Mouse (Mus musculus) heart, embryonic 12.5 days (tissue): ENCODE data around the gene Camkmt. TPM values are rescaled to one million over a fixed set of nuclear protein-coding genes. Genes with fewer than 3 reads are reported as not detected.

Source experiments
- ATAC-seq: fragments of 200-750 bp; cut with Nextera tagmentation; 2 replicates; pipeline ENCODE4 v1.8.0; 2017; ENCODE audit warnings: moderate TSS enrichment, moderate library complexity; ENCODE audit not compliant: insufficient number of reproducible peaks, low FRiP score
- H3K27ac ChIP-seq: fragments of 300-500 bp; sonication (generic); 2 replicates; pipeline ENCODE4 v1.5.1; 2016; ENCODE audit warnings: mild to moderate bottlenecking, moderate library complexity; ENCODE audit not compliant: poor library complexity, severe bottlenecking
- H3K27me3 ChIP-seq: fragments of 300-500 bp; sonication (generic); replicated peaks from 2 replicates; pipeline ENCODE4 v1.6.1; 2016; ENCODE audit warnings: mild to moderate bottlenecking, moderate library complexity
- H3K36me3 ChIP-seq: fragments of 300-500 bp; sonication (generic); 2 replicates; pipeline ENCODE4 v1.6.1; 2016; ENCODE audit warnings: mild to moderate bottlenecking, moderate library complexity
- H3K4me1 ChIP-seq: fragments of 300-500 bp; sonication (generic); replicated peaks from 2 replicates; pipeline ENCODE4 v1.6.1; 2016; ENCODE audit warnings: mild to moderate bottlenecking
- H3K4me2 ChIP-seq: fragments of 300-500 bp; sonication (generic); 2 replicates; pipeline ENCODE4 v1.6.1; 2016; ENCODE audit warnings: mild to moderate bottlenecking, moderate library complexity
- H3K4me3 ChIP-seq: fragments of 300-500 bp; sonication (generic); 2 replicates; pipeline ENCODE4 v1.5.1; 2016; ENCODE audit warnings: mild to moderate bottlenecking
- H3K9ac ChIP-seq: fragments of 300-500 bp; sonication (generic); 2 replicates; pipeline ENCODE4 v1.6.1; 2016; ENCODE audit warnings: mild to moderate bottlenecking, moderate library complexity
- H3K9me3 ChIP-seq: fragments of 300-500 bp; sonication (generic); replicated peaks from 2 replicates; pipeline ENCODE4 v1.6.1; 2016; ENCODE audit warnings: mild to moderate bottlenecking, moderate library complexity
- WGBS: fragments of 180-500 bp; shearing (Covaris S2); methylation state at CpG from one replicate; pipeline ENCODE4 v1.1.7; 2016; 5-methylcytosine and 5-hydroxymethylcytosine counted together
- polyA plus RNA-seq: library from polyadenylated mRNA; unstranded; fragments of >200 nt; fragmentation: Nextera tagmentation; extraction: Ambion mirVana; gene quantifications from 2 replicates; pipeline ENCODE4 v1.2.1, GENCODE M21; 2016

The Camkmt gene
- polyA plus RNA-seq, 1 experiment from 2014 or later, result 6.6 TPM

- peak overlapping the region; percentile 79 for H3K27ac ChIP-seq
- no peaks in the 10 kb centered on the region for H3K36me3 ChIP-seq
- under 1% methylated on average over 16 of the region's 16 CpGs for WGBS
- no peaks in the 10 kb centered on the region for H3K9me3 ChIP-seq
- peaks cover 6% of the 10 kb centered on the region for H3K4me1 ChIP-seq
- ATAC-seq, result no peak
- peak overlapping the region; percentile 85 for H3K9ac ChIP-seq
- H3K4me3 ChIP-seq, result peak overlapping the region; percentile 90
- peak overlapping the region; percentile 95 for H3K4me2 ChIP-seq
- H3K27me3 ChIP-seq, result no peaks in the 10 kb centered on the region
These were observed 731 bp upstream of the Camkmt start for GRCm38 (mm10) chr17:85089621-85090020.

GRCm38 (mm10) chr17:85091762-85092161 lies 1.4 kb downstream of the Camkmt start:
- no peak overlapping the region for H3K9ac ChIP-seq
- H3K4me3 ChIP-seq, result peak overlapping the region; percentile 90; the same call in 1 of the 2 replicates
- H3K4me1 ChIP-seq, result peaks cover 6% of the 10 kb centered on the region
- 86% methylated on average over 6 of the region's 6 CpGs for WGBS
- no peaks in the 10 kb centered on the region for H3K9me3 ChIP-seq
- H3K27ac ChIP-seq, result no peak overlapping the region
- 0 out of 2 replicates have a peak, but pooled peaks cover 2% of the 10 kb centered on the region for H3K36me3 ChIP-seq
- H3K4me2 ChIP-seq, result peak overlapping the region; percentile 95; the same call in 1 of the 2 replicates
- H3K27me3 ChIP-seq, result no peaks in the 10 kb centered on the region
- ATAC-seq, result no peak

GRCm38 (mm10) chr17:85096396-85096795 lies 6.0 kb downstream of the Camkmt start:
- H3K4me3 ChIP-seq, result no peak overlapping the region
- no peaks in the 10 kb centered on the region for H3K27me3 ChIP-seq
- WGBS, result 93% methylated on average over 3 of the region's 3 CpGs
- H3K9me3 ChIP-seq, result peaks cover 9% of the 10 kb centered on the region
- H3K27ac ChIP-seq, result no peak overlapping the region
- H3K4me1 ChIP-seq, result no peaks in the 10 kb centered on the region; the same call in 1 of the 2 replicates
- ATAC-seq, result no peak
- H3K4me2 ChIP-seq, result no peak overlapping the region
- peaks cover 33% of the 10 kb centered on the region for H3K36me3 ChIP-seq
- H3K9ac ChIP-seq, result no peak overlapping the region

- ATAC-seq, result no peak
- H3K9ac ChIP-seq, result no peak overlapping the region
- H3K4me3 ChIP-seq, result no peak overlapping the region
- 87% methylated on average over 7 of the region's 7 CpGs for WGBS
- no peak overlapping the region for H3K27ac ChIP-seq
- no peaks in the 10 kb centered on the region for H3K27me3 ChIP-seq
- 0 out of 2 replicates have a peak, but pooled peaks cover 2% of the 10 kb centered on the region for H3K4me1 ChIP-seq
- no peak overlapping the region for H3K4me2 ChIP-seq
- peaks cover 33% of the 10 kb centered on the region for H3K36me3 ChIP-seq
- peaks cover 9% of the 10 kb centered on the region for H3K9me3 ChIP-seq
These were observed 8.4 kb downstream of the Camkmt start for GRCm38 (mm10) chr17:85098677-85099323.

- peaks cover 33% of the 10 kb centered on the region for H3K36me3 ChIP-seq
- 0 out of 2 replicates have a peak, but pooled peaks cover 2% of the 10 kb centered on the region for H3K4me1 ChIP-seq
- H3K27me3 ChIP-seq, result no peaks in the 10 kb centered on the region
- no peak overlapping the region for H3K4me2 ChIP-seq
- no peak overlapping the region for H3K4me3 ChIP-seq
- H3K9ac ChIP-seq, result no peak overlapping the region
- WGBS, result 85% methylated on average over 3 of the region's 3 CpGs
- H3K27ac ChIP-seq, result no peak overlapping the region
- no peak for ATAC-seq
- H3K9me3 ChIP-seq, result peaks cover 9% of the 10 kb centered on the region
These were observed 9.9 kb downstream of the Camkmt start for GRCm38 (mm10) chr17:85100232-85100631.

- H3K4me2 ChIP-seq, result no peak overlapping the region
- no peak overlapping the region for H3K9ac ChIP-seq
- peaks cover 31% of the 10 kb centered on the region for H3K36me3 ChIP-seq
- no peak for ATAC-seq
- no peak overlapping the region for H3K27ac ChIP-seq
- peaks cover 9% of the 10 kb centered on the region for H3K9me3 ChIP-seq
- H3K27me3 ChIP-seq, result no peaks in the 10 kb centered on the region
- H3K4me3 ChIP-seq, result no peak overlapping the region
- H3K4me1 ChIP-seq, result 0 out of 2 replicates have a peak, but pooled peaks cover 2% of the 10 kb centered on the region
- whole genome bisulfite sequencing, result 89% methylated on average over 7 of the region's 7 CpGs
These were observed 11.4 kb downstream of the Camkmt start for GRCm38 (mm10) chr17:85101751-85102150.

- Histone ChIP-seq H3K4me2 (no peak overlapping the region), H3K27ac (no peak overlapping the region), H3K9me3 (peaks cover 6% of the 10 kb centered on the region), H3K4me3 (no peak overlapping the region), H3K9ac (no peak overlapping the region), H3K27me3 (no peaks in the 10 kb centered on the region), H3K4me1 (0 out of 2 replicates have a peak, but pooled peaks cover 2% of the 10 kb centered on the region), H3K36me3 (peaks cover 19% of the 10 kb centered on the region)
- 27% methylated on average over 2 of the region's 2 CpGs for WGBS
- no peak for ATAC-seq
These were observed 13.0 kb downstream of the Camkmt start for GRCm38 (mm10) chr17:85103310-85103709.

- no peak overlapping the region for H3K4me3 ChIP-seq
- no peak for ATAC-seq
- 94% methylated on average over 1 of the region's 1 CpGs for WGBS
These were observed 20.3 kb downstream of the Camkmt start for GRCm38 (mm10) chr17:85110640-85111039.

GRCm38 (mm10) chr17:85113441-85113840 lies 23.1 kb downstream of the Camkmt start:
- no peaks in the 10 kb centered on the region for H3K27me3 ChIP-seq
- no peak overlapping the region for H3K4me3 ChIP-seq
- H3K27ac ChIP-seq, result no peak overlapping the region
- H3K36me3 ChIP-seq, result no peaks in the 10 kb centered on the region
- no peak overlapping the region for H3K9ac ChIP-seq
- WGBS, result 82% methylated on average over 8 of the region's 8 CpGs
- H3K9me3 ChIP-seq, result no peaks in the 10 kb centered on the region; the same call in 1 of the 2 replicates
- no peak for ATAC-seq
- no peak overlapping the region for H3K4me2 ChIP-seq
- H3K4me1 ChIP-seq, result no peaks in the 10 kb centered on the region

More at GRCm38 (mm10) chr17:85110640-85111039, 20.3 kb downstream of the Camkmt start:
- no peak overlapping the region for H3K4me2 ChIP-seq
- H3K4me1 ChIP-seq, result no peaks in the 10 kb centered on the region
- no peak overlapping the region for H3K27ac ChIP-seq
- H3K9ac ChIP-seq, result no peak overlapping the region
- no peaks in the 10 kb centered on the region; the same call in 1 of the 2 replicates for H3K9me3 ChIP-seq
- H3K27me3 ChIP-seq, result no peaks in the 10 kb centered on the region
- no peaks in the 10 kb centered on the region for H3K36me3 ChIP-seq

- WGBS, result 34% methylated on average over 4 of the region's 4 CpGs
These were observed 26.3 kb downstream of the Camkmt start for GRCm38 (mm10) chr17:85116643-85117042.

GRCm38 (mm10) chr17:85138393-85138792 lies 48.0 kb downstream of the Camkmt start:
- WGBS, result 79% methylated on average over 1 of the region's 1 CpGs
- H3K27me3 ChIP-seq, result no peaks in the 10 kb centered on the region
- H3K27ac ChIP-seq, result no peak overlapping the region
- H3K4me1 ChIP-seq, result no peaks in the 10 kb centered on the region
- H3K4me2 ChIP-seq, result no peak overlapping the region
- H3K4me3 ChIP-seq, result no peak overlapping the region
- no peak overlapping the region for H3K9ac ChIP-seq
- no peaks in the 10 kb centered on the region for H3K36me3 ChIP-seq
- no peak for ATAC-seq
- H3K9me3 ChIP-seq, result no peaks in the 10 kb centered on the region

More at GRCm38 (mm10) chr17:85116643-85117042, 26.3 kb downstream of the Camkmt start:
- Histone ChIP-seq H3K27ac (no peak overlapping the region), H3K4me2 (no peak overlapping the region), H3K27me3 (no peaks in the 10 kb centered on the region), H3K4me3 (no peak overlapping the region), H3K9ac (no peak overlapping the region), H3K9me3 (no peaks in the 10 kb centered on the region), H3K36me3 (no peaks in the 10 kb centered on the region), H3K4me1 (peaks cover 6% of the 10 kb centered on the region)
- no peak for ATAC-seq
